Mouse (Mus musculus) layer of hippocampus, adult 8-10 months (tissue): Measurements from ENCODE around the gene Fbxo36. TPM values are rescaled to one million over a fixed set of nuclear protein-coding genes. Genes with fewer than 3 reads are reported as not detected.

Experiments used
- DNase-seq, 2 experiments: peaks; one replicate each; pipeline ENCODE4 v3.0.0; 2022; ENCODE audit warnings: low spot score in 2 of 2
- total RNA-seq, 4 experiments: library from RNA; stranded (reverse); gene quantifications; 2 replicates each; pipeline ENCODE4 v1.2.4; 2022

The Fbxo36 gene
- total RNA-seq, 4 experiments from 2014 or later, result 1.7 to 5.4 (median 3.5) TPM

DNA sequence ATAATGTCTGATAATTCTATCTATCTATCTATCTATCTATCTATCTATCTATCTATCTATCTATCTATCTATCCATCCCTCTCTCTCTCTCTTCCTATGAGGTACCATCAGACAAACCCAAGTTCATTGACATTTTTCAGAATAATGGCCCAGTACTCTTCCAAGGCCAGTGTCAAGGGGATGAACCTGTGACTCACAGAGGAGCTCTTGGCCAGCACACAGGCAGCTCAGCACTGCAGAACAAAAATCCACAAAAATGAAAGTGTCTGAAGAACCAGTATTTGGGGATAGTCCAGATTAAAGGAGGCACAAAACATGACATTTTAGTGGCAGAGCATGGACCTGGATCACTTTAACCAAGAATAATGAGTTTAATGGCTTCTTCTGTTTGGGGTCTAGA lies 103.0 kb downstream of the Fbxo36 start:
- no peak for DNase-seq

DNA sequence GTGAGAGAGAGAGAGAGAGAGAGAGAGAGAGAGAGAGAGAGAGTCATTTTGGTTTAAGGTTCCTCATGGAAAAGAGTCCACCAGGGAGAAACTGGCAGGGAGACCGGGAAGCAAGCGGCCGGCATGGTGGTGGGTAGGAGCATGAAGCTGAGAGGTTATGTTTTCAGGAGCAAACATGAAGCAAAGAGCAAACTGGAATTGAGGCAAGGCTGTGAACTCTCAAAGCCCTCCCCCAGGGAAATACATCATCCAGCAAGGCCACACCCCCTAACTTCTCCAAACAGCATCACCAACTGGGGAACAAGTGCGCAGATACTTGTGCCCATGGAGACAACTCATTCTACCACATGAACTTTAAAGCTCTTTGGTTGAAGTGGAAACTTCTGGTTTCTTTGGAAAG lies 103.9 kb downstream of the Fbxo36 start:
- no peak for DNase-seq

DNA sequence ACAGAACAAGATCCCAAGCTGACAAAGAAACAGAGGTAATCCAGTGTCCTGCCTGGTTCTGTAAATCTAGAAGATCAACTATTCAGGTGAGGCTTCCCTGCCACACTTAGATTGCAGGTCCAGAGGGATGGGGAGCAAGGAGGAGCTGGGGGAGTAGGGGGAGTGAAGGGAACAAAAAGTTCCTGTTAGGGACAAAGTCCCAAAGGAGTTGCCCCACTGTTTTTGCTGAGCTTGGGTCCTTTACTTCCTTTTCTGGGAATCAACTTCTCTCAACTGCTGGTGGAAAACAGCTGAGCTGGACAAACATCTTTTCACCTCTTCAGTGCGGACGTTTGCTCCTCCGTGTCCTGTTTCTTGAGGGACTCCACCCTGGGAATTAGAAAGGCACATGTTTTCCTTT lies 106.3 kb downstream of the Fbxo36 start:
- DNase-seq, result no peak

DNA sequence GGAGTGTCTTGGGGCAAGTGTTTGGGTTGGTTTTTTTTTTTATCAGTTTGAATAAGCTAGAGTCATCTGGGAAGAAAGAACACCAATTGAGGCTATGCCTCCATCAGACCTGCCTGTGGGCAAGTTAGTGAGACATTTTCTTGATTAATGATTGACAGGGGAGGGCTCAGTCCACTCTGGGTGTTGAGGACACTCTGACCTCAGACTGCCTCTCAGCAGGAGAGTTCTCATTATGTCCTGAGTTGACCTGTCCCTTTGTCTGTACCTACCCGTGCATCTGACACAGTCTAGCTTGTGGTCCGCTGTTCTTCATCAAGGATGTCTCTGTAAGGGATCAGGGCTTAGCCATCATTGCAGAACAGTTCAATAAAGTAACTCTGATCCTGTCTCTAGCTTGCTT lies 107.7 kb downstream of the Fbxo36 start:
- DNase-seq, result no peak

Other genes starting within 250 kb of the Fbxo36 start
- gene Dner, start 143.6 kb upstream of the Fbxo36 start, total RNA-seq, result 100 to 1,000 TPM; 107 to 134 (median 125) TPM
- gene Trip12, start 675 bp downstream of the Fbxo36 start, total RNA-seq, result 100 to 1,000 TPM; 183 to 241 (median 215) TPM
- 10 to 100 TPM; 12.7 to 15.3 (median 13.3) TPM for gene Slc16a14, start 95.3 kb downstream of the Fbxo36 start, total RNA-seq